Mouse (Mus musculus): ENCODE results near the gene Tmem98.

GRCm38 (mm10) chr11:80761285-80761974, 48.5 kb upstream of the Tmem98 start:
- no peak for TF ChIP-seq POLR2A (IDR thresholded peaks at IDR 0.05; ENCODE audit: insufficient read length, low read depth)
- TF ChIP-seq MYOD1 (IDR thresholded peaks at IDR 0.05; ENCODE audit: control insufficient read depth in 1 of 3, insufficient read length in 2 of 3, low read depth in 2 of 3): no peak
- TF ChIP-seq MAX (IDR thresholded peaks at IDR 0.05; ENCODE audit: low read depth): no peak
- TF ChIP-seq E2F4 (IDR thresholded peaks at IDR 0.05; ENCODE audit: insufficient read depth): no peak
- TF ChIP-seq CEBPB (IDR thresholded peaks at IDR 0.05; ENCODE audit: insufficient read depth, poor library complexity, severe bottlenecking): no peak
- no peak for TF ChIP-seq POLR2AphosphoS2 (IDR thresholded peaks at IDR 0.05; ENCODE audit: insufficient read length, low read depth)
- TF ChIP-seq USF1 (IDR thresholded peaks at IDR 0.05; ENCODE audit: low read depth): no peak
- no peak for TF ChIP-seq TCF3 (IDR thresholded peaks at IDR 0.05; ENCODE audit: insufficient read length, low read depth)
